Mouse (Mus musculus): ENCODE results near the gene Prrc2b. TPM values are rescaled to one million over a fixed set of nuclear protein-coding genes. Genes with fewer than 3 reads are reported as not detected.

The Prrc2b gene
- polyA plus RNA-seq, 1 experiment from 2014 or later, result 49.7 TPM

DNA sequence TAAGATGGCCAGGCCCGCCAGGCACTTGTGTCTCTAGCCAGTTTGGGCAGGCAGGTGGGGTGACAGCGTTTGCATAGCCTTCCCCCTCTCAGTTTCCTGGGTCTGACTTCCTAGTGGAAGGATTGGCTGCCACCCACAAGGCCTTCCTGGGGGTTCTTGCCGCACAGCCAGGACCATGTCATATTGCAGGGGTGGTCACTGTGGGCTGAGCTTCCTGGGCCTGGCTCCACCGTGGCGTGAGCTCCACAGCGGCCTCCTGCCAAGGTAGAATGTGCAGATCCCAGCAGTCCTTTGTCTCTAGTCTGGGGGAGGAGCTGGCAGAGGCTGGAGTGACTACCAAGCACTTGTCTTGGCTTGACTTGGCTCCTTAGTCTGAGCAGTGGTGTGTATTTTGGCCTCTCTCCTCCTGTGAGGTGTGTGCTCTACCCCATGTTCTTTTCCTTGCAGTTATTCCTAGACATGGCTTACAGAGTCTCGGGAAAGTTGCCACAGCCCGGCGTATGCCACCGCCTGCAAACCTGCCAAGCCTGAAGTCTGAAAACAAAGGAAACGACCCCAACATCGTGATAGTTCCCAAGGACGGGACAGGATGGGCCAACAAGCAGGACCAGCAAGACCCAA, 31.9 kb downstream of the Prrc2b start:
- H3K9me3 ChIP-seq (ENCODE audit: control insufficient read depth, low read length), result no peaks in the 10 kb centered on the region
- H3K4me3 ChIP-seq (ENCODE audit: low read length), result no peak overlapping the region
- H3K27ac ChIP-seq (ENCODE audit: low read depth, low read length), result peak overlapping the region; percentile 61
- H3K36me3 ChIP-seq (ENCODE audit: control insufficient read depth, insufficient read depth, low read length), result peaks cover 17% of the 10 kb centered on the region
- WGBS, result 41% methylated on average over 13 of the region's 13 CpGs
- peaks cover 28% of the 10 kb centered on the region for H3K4me1 ChIP-seq (ENCODE audit: control insufficient read depth, insufficient read depth, low read depth, low read length)
- peak overlapping the region; percentile 16; the same call in 1 of the 2 replicates for H3K4me2 ChIP-seq (ENCODE audit: low read length)
- H3K27me3 ChIP-seq (replicated peaks; ENCODE audit: control insufficient read depth, insufficient read depth, low read length), result no peaks in the 10 kb centered on the region
- peak overlapping the region; percentile 32 for H3K9ac ChIP-seq (ENCODE audit: low read depth, low read length)
- peak; percentile 82 for ATAC-seq

DNA sequence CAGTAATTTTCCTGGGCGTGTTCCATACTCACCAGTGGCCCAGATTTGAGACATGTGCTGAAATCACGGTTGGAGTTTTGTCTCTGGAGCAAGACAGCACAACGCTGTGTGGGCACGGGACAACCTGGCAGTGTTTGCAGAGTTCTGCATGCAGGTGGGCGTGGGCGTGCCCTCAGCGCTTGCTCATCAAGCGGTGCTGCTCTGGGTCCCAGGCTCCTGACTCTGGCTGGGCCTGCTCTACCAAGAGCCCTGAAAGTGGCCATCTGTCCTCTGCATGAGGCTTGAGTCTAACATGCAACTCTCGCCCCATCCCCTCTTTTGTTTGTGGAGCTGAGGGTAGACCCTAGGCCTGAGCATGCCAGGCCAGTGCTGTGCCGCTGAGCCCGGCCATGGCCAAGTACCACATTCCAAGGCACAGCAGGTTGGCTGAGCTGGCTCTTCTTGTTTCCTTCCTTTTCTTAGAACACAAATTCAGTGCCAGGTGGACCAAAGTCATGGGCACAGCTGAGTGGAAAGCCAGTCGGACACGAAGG, 36.2 kb downstream of the Prrc2b start:
- Histone ChIP-seq H3K9ac (ENCODE audit: low read depth, low read length) (no peak overlapping the region; the same call in 1 of the 2 replicates), H3K4me1 (ENCODE audit: control insufficient read depth, insufficient read depth, low read depth, low read length) (peaks cover 12% of the 10 kb centered on the region), H3K27ac (ENCODE audit: low read depth, low read length) (0 out of 2 replicates have a peak overlapping the region, but pooled peaks have one; percentile 7), H3K27me3 (replicated peaks; ENCODE audit: control insufficient read depth, insufficient read depth, low read length) (no peaks in the 10 kb centered on the region), H3K36me3 (ENCODE audit: control insufficient read depth, insufficient read depth, low read length) (peaks cover 28% of the 10 kb centered on the region), H3K4me3 (ENCODE audit: low read length) (no peak overlapping the region), H3K9me3 (ENCODE audit: control insufficient read depth, low read length) (no peaks in the 10 kb centered on the region), H3K4me2 (ENCODE audit: low read length) (no peak overlapping the region)
- no peak for ATAC-seq
- WGBS, result 86% methylated on average over 13 of the region's 13 CpGs

DNA sequence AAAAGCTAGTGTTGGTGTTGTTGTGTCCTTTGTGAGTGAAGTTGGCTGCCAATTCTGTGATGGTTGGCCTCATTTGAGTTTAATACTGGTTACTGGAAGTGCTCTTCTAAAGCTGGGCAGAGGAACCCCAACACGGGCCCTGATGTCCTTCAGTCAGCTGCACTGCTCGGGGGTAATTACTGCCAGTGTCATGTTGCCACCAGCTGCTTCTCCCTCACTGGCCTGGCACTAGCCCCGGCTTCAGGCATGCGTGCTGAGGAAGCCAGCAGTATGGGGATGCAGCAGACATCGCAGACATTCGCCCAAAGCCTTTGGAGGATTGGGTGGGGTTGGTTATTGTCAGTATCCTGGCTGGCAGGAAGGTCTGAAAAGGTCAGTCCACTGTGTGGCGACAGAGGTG, 36.8 kb downstream of the Prrc2b start:
- Histone ChIP-seq H3K4me2 (ENCODE audit: low read length) (no peak overlapping the region), H3K9ac (ENCODE audit: low read depth, low read length) (no peak overlapping the region), H3K9me3 (ENCODE audit: control insufficient read depth, low read length) (no peaks in the 10 kb centered on the region), H3K36me3 (ENCODE audit: control insufficient read depth, insufficient read depth, low read length) (peaks cover 33% of the 10 kb centered on the region), H3K4me1 (ENCODE audit: control insufficient read depth, insufficient read depth, low read depth, low read length) (peaks cover 9% of the 10 kb centered on the region), H3K4me3 (ENCODE audit: low read length) (no peak overlapping the region), H3K27me3 (replicated peaks; ENCODE audit: control insufficient read depth, insufficient read depth, low read length) (no peaks in the 10 kb centered on the region), H3K27ac (ENCODE audit: low read depth, low read length) (no peak overlapping the region)
- 87% methylated on average over 7 of the region's 7 CpGs for WGBS
- no peak for ATAC-seq

DNA sequence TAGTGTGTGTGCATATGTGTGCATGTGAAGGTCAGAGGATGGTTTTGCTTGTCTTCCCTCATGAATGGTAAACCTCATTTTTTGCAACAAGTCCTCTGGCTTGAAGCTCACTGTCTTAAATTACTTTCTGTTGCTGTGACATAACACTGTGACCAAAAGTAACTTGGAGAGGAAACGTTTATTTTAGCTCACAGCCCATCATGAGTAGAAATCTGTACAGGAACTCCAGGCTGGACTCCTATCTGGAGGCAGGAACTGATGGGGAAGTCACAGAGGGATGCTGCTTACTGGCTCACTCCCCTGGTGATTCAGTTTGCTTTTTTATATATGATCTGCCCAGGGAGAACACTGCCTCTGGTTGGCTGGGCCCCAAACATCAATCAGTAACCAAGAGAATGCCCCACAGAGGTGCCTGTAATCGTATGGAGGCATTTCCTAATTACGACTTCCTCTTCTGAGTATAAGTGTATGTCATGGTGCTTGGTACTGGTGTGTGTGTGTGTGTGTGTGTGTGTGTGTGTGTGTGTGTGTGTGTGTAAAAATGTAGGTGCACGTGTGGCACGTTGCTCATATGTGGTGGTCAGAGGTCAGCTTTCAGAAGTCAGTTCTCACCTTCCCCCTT, 38.3 kb downstream of the Prrc2b start:
- H3K27me3 ChIP-seq (replicated peaks; ENCODE audit: control insufficient read depth, insufficient read depth, low read length), result no peaks in the 10 kb centered on the region
- 85% methylated on average over 5 of the region's 5 CpGs for WGBS
- H3K36me3 ChIP-seq (ENCODE audit: control insufficient read depth, insufficient read depth, low read length), result peaks cover 37% of the 10 kb centered on the region
- H3K4me2 ChIP-seq (ENCODE audit: low read length), result no peak overlapping the region
- H3K4me1 ChIP-seq (ENCODE audit: control insufficient read depth, insufficient read depth, low read depth, low read length), result no peaks in the 10 kb centered on the region
- H3K27ac ChIP-seq (ENCODE audit: low read depth, low read length), result no peak overlapping the region
- no peak overlapping the region for H3K4me3 ChIP-seq (ENCODE audit: low read length)
- no peaks in the 10 kb centered on the region for H3K9me3 ChIP-seq (ENCODE audit: control insufficient read depth, low read length)
- ATAC-seq, result no peak
- H3K9ac ChIP-seq (ENCODE audit: low read depth, low read length), result no peak overlapping the region

DNA sequence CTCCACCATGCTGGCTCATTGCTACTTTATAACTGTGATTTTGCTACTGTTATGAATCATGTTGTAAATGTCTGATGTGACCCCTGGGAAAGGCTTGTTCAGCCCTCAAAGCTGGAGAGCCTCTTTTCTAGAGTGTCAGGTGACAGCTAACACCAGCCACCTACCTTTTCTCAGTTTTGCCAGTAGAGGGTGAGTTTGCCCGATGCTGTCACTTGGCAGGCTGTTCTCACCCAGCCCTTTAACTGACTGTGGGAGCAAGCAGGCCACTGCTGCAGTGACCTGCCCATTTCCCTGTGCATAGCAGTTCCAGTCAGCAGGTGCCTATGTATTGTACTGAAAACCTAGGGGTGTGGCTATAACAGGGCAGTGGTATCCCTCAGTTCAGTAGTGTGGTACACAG, 39.7 kb downstream of the Prrc2b start:
- H3K4me2 ChIP-seq (ENCODE audit: low read length), result no peak overlapping the region
- WGBS, result 78% methylated on average over 1 of the region's 1 CpGs
- no peak overlapping the region for H3K9ac ChIP-seq (ENCODE audit: low read depth, low read length)
- H3K27me3 ChIP-seq (replicated peaks; ENCODE audit: control insufficient read depth, insufficient read depth, low read length), result no peaks in the 10 kb centered on the region
- H3K4me3 ChIP-seq (ENCODE audit: low read length), result no peak overlapping the region
- peaks cover 42% of the 10 kb centered on the region for H3K36me3 ChIP-seq (ENCODE audit: control insufficient read depth, insufficient read depth, low read length)
- H3K9me3 ChIP-seq (ENCODE audit: control insufficient read depth, low read length), result no peaks in the 10 kb centered on the region
- no peak overlapping the region for H3K27ac ChIP-seq (ENCODE audit: low read depth, low read length)
- no peak for ATAC-seq
- no peaks in the 10 kb centered on the region for H3K4me1 ChIP-seq (ENCODE audit: control insufficient read depth, insufficient read depth, low read depth, low read length)

DNA sequence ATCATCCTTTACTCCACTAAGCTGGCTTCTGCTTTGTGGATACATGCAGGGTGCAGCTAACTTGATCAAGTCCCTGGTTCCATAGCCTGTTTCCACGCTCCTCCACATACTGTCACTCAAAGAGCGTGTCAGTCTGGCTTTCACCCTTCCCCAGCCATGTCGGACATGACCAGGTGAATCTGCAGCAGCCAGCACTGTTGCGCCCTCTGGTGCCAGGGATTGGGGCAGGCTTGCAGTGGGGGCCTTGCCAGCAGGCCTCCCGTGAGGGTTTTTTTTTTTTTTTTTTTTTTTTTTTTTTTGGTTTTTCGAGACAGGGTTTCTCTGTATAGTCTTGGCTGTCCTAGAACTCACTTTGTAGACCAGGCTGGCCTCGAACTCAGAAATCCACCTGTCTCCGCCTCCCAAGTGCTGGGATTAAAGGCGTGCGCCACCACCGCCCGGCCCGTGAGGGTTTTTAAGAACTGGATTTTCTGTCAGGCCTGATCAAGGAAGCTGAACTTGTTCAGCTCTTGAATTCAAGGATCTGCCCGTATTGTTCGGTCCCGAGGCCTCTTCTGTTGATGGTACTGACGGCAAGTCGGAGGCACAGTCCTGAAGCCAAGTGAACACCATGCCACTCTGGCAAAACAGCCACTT, 41.1 kb downstream of the Prrc2b start:
- Histone ChIP-seq H3K9ac (ENCODE audit: low read depth, low read length) (no peak overlapping the region; the same call in 1 of the 2 replicates), H3K4me2 (ENCODE audit: low read length) (no peak overlapping the region), H3K9me3 (ENCODE audit: control insufficient read depth, low read length) (no peaks in the 10 kb centered on the region), H3K36me3 (ENCODE audit: control insufficient read depth, insufficient read depth, low read length) (peaks cover 51% of the 10 kb centered on the region), H3K27me3 (replicated peaks; ENCODE audit: control insufficient read depth, insufficient read depth, low read length) (no peaks in the 10 kb centered on the region), H3K4me1 (ENCODE audit: control insufficient read depth, insufficient read depth, low read depth, low read length) (no peaks in the 10 kb centered on the region), H3K27ac (ENCODE audit: low read depth, low read length) (no peak overlapping the region), H3K4me3 (ENCODE audit: low read length) (no peak overlapping the region)
- no peak for ATAC-seq
- 82% methylated on average over 17 of the region's 18 CpGs for WGBS

DNA sequence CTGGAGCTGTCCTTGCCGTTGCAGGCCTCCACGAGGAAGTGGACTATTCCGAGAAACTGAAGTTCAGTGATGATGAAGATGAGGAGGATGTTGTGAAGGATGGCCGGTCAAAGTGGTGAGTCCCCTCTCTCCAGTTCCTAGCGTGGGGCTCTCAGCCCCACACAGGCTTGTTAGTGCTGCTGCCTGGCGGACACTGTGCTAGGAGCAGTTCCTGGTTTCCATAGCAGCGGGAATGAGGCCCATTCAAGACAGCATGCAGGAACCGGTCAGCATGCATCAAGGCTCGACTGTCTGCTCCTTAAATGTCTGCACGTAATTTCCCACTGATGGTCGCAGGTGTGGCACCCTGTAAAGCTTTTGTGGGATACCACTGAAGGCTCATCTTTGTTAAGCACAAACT, 48.1 kb downstream of the Prrc2b start:
- H3K27ac ChIP-seq (ENCODE audit: low read depth, low read length), result no peak overlapping the region
- ATAC-seq, result no peak
- no peak overlapping the region for H3K4me2 ChIP-seq (ENCODE audit: low read length)
- H3K4me3 ChIP-seq (ENCODE audit: low read length), result no peak overlapping the region
- no peaks in the 10 kb centered on the region for H3K27me3 ChIP-seq (replicated peaks; ENCODE audit: control insufficient read depth, insufficient read depth, low read length)
- no peak overlapping the region for H3K9ac ChIP-seq (ENCODE audit: low read depth, low read length)
- peaks cover 66% of the 10 kb centered on the region for H3K36me3 ChIP-seq (ENCODE audit: control insufficient read depth, insufficient read depth, low read length)
- H3K9me3 ChIP-seq (ENCODE audit: control insufficient read depth, low read length), result no peaks in the 10 kb centered on the region
- H3K4me1 ChIP-seq (ENCODE audit: control insufficient read depth, insufficient read depth, low read depth, low read length), result no peaks in the 10 kb centered on the region
- WGBS, result 61% methylated on average over 11 of the region's 11 CpGs

DNA sequence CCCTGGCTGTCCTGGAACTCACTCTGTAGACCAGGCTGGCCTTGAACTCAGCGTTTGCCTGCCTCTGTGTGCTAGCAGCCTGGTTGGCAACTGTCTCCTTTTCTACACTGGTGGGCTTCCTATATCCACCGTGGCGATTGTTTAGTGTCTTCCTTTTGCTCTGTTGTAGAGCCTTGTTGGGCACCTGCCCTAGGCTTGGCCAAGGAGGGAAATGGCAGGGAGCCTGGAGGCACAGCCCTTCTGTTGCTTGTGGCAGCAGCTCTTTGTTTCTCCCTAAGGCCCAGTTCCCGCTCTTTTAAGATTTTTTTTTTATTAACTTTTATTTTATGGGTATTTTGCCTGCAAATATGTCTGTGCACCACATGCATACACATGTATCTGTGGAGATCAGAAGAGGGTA, 49.2 kb downstream of the Prrc2b start:
- Histone ChIP-seq H3K4me3 (ENCODE audit: low read length) (no peak overlapping the region), H3K4me1 (ENCODE audit: control insufficient read depth, insufficient read depth, low read depth, low read length) (no peaks in the 10 kb centered on the region), H3K27ac (ENCODE audit: low read depth, low read length) (no peak overlapping the region), H3K4me2 (ENCODE audit: low read length) (no peak overlapping the region), H3K9me3 (ENCODE audit: control insufficient read depth, low read length) (no peaks in the 10 kb centered on the region), H3K27me3 (replicated peaks; ENCODE audit: control insufficient read depth, insufficient read depth, low read length) (no peaks in the 10 kb centered on the region), H3K36me3 (ENCODE audit: control insufficient read depth, insufficient read depth, low read length) (peaks cover 61% of the 10 kb centered on the region), H3K9ac (ENCODE audit: low read depth, low read length) (no peak overlapping the region)
- WGBS, result 77% methylated on average over 4 of the region's 4 CpGs
- no peak for ATAC-seq

DNA sequence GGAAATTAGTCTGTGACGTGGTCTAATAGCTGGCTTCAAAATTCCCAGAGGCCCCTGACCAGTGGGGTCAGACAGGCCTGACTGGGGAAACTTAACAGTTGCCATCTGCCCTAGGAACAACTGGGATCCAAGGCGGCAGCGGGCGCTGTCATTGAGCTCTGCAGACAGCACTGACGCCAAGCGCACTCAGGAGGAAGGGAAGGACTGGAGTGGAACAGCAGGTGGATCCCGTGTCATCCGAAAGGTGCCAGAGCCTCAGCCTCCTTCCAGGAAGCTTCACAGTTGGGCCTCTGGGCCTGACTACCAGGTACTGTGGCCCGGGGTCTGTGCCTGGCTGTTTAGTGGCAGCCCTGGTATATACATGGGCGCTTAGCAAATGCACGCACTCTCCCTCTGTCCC, 49.8 kb downstream of the Prrc2b start:
- no peak overlapping the region for H3K4me3 ChIP-seq (ENCODE audit: low read length)
- no peaks in the 10 kb centered on the region for H3K9me3 ChIP-seq (ENCODE audit: control insufficient read depth, low read length)
- no peaks in the 10 kb centered on the region for H3K27me3 ChIP-seq (replicated peaks; ENCODE audit: control insufficient read depth, insufficient read depth, low read length)
- H3K36me3 ChIP-seq (ENCODE audit: control insufficient read depth, insufficient read depth, low read length), result peaks cover 59% of the 10 kb centered on the region
- no peak for ATAC-seq
- H3K4me2 ChIP-seq (ENCODE audit: low read length), result no peak overlapping the region
- H3K9ac ChIP-seq (ENCODE audit: low read depth, low read length), result no peak overlapping the region
- no peaks in the 10 kb centered on the region for H3K4me1 ChIP-seq (ENCODE audit: control insufficient read depth, insufficient read depth, low read depth, low read length)
- H3K27ac ChIP-seq (ENCODE audit: low read depth, low read length), result 0 out of 2 replicates have a peak overlapping the region, but pooled peaks have one; percentile 41
- 80% methylated on average over 11 of the region's 11 CpGs for WGBS
